Mouse (Mus musculus) testis, adult 2 months (tissue): ENCODE measurements around the gene Retreg2.

Experiments
- CTCF ChIP-seq: fragments of 200-500 bp; IDR thresholded peaks from 2 replicates; pipeline ENCODE4 v1.5.1; 2012; ENCODE audit warnings: low read depth, mild to moderate bottlenecking, inconsistent platforms, low read length, moderate library complexity; ENCODE audit not compliant: control insufficient read depth, insufficient read depth, insufficient replicate concordance
- POLR2A ChIP-seq: fragments of 200-500 bp; IDR thresholded peaks from 2 replicates; pipeline ENCODE4 v1.6.1; 2012; ENCODE audit warnings: low read depth, mild to moderate bottlenecking, inconsistent platforms, low read length, moderate library complexity; ENCODE audit not compliant: control insufficient read depth

- TF ChIP-seq CTCF: no peak
- no peak for TF ChIP-seq POLR2A
Observed at GRCm38 (mm10) chr1:75168093-75168471, 25.5 kb downstream of the Retreg2 start.
